Mouse (Mus musculus) MEL (cell line): ENCODE data around the gene Rpp14.

ENCODE experiments used
- CHD1 ChIP-seq: IDR thresholded peaks from 2 replicates; pipeline ENCODE4 v1.6.1; 2012; ENCODE audit warnings: low read depth, mild to moderate bottlenecking, inconsistent platforms, low read length, improper control_type of control experiment
- CTCF ChIP-seq, 3 experiments: IDR thresholded peaks in 2 of 3; conservative IDR thresholded peaks in 1 of 3; 2 replicates each; pipeline ENCODE4 v1.5.1; 2011 to 2012; ENCODE audit warnings: low read length in 3 of 3, low read depth in 2 of 3, mild to moderate bottlenecking in 2 of 3, improper control_type of control experiment in 1 of 3, inconsistent platforms in 1 of 3, mixed read lengths in 1 of 3, moderate library complexity in 1 of 3; ENCODE audit not compliant: control insufficient read depth in 1 of 3, insufficient read depth in 1 of 3, poor library complexity in 1 of 3, severe bottlenecking in 1 of 3
- E2F4 ChIP-seq: IDR thresholded peaks from 2 replicates; pipeline ENCODE4 v1.6.1; 2011; ENCODE audit warnings: low read depth, low read length, improper control_type of control experiment, borderline replicate concordance
- EP300 ChIP-seq, 2 experiments: IDR thresholded peaks; 2 replicates each; pipeline ENCODE4 v1.6.1; 2011; ENCODE audit warnings: improper control_type of control experiment in 2 of 2, low read length in 2 of 2, low read depth in 1 of 2, mild to moderate bottlenecking in 1 of 2
- JUND ChIP-seq: IDR thresholded peaks from 2 replicates; pipeline ENCODE4 v1.6.1; 2011; ENCODE audit warnings: low read depth, mild to moderate bottlenecking, improper control_type of control experiment, low read length
- KAT2A ChIP-seq: conservative IDR thresholded peaks from 2 replicates; pipeline ENCODE4 v1.6.1; 2012; ENCODE audit warnings: low read depth, low read length, improper control_type of control experiment, inconsistent platforms
- MAX ChIP-seq: IDR thresholded peaks from 2 replicates; pipeline ENCODE4 v1.6.1; 2011; ENCODE audit warnings: low read length, improper control_type of control experiment
- POLR2A ChIP-seq, 2 experiments: IDR thresholded peaks; 2 replicates each; pipeline ENCODE4 v1.6.1; 2011 to 2012; ENCODE audit warnings: low read length in 2 of 2, mild to moderate bottlenecking in 2 of 2, control low read depth in 1 of 2, improper control_type of control experiment in 1 of 2, low read depth in 1 of 2, moderate library complexity in 1 of 2; ENCODE audit not compliant: control insufficient read depth in 1 of 2, insufficient read depth in 1 of 2, poor library complexity in 1 of 2
- TAL1 ChIP-seq: IDR thresholded peaks from 2 replicates; pipeline ENCODE4 v1.6.1; 2012; ENCODE audit warnings: mild to moderate bottlenecking, inconsistent platforms, low read length, moderate library complexity, mixed read lengths

- TF ChIP-seq TAL1 = no peak
- TF ChIP-seq CTCF (IDR thresholded peaks at IDR 0.05 in 2 of 3, conservative IDR thresholded peaks at IDR 0.05 in 1 of 3; ENCODE audit: control insufficient read depth in 1 of 3, insufficient read depth in 1 of 3, low read depth in 2 of 3, low read length in 3 of 3, poor library complexity in 1 of 3, severe bottlenecking in 1 of 3) = no peak
- no peak for TF ChIP-seq MAX
- TF ChIP-seq JUND = no peak
- no peak for TF ChIP-seq CHD1
- no peak for TF ChIP-seq POLR2A (IDR thresholded peaks at IDR 0.05; ENCODE audit: control insufficient read depth in 1 of 2, insufficient read depth in 1 of 2, low read depth in 1 of 2, low read length in 2 of 2, poor library complexity in 1 of 2)
- no peak for TF ChIP-seq KAT2A
- no peak for TF ChIP-seq E2F4
- TF ChIP-seq EP300 (IDR thresholded peaks at IDR 0.05; ENCODE audit: low read depth in 1 of 2, low read length in 2 of 2) = no peak
Observed at GRCm38 (mm10) chr14:8040179-8040578, 40.0 kb upstream of the Rpp14 start.
